Mouse (Mus musculus) brain, embryonic 14.5 days (tissue): ENCODE data around the gene Mael. TPM values are rescaled to one million over a fixed set of nuclear protein-coding genes. Genes with fewer than 3 reads are reported as not detected.

ENCODE experiments used
- DNase-seq: peaks from one replicate; pipeline ENCODE4 v3.0.0-alpha.2; 2011; ENCODE audit warnings: low read depth
- CTCF ChIP-seq: fragments of 200-500 bp; IDR thresholded peaks from 2 replicates; pipeline ENCODE4 v1.5.1; 2012; ENCODE audit warnings: inconsistent platforms, mild to moderate bottlenecking, moderate library complexity, borderline replicate concordance; ENCODE audit not compliant: insufficient read depth, insufficient read length; ENCODE audit errors: extremely low read depth
- POLR2A ChIP-seq: fragments of 200-500 bp; IDR thresholded peaks from 2 replicates; pipeline ENCODE4 v1.6.1; 2012; ENCODE audit warnings: mild to moderate bottlenecking, inconsistent platforms, borderline replicate concordance; ENCODE audit not compliant: poor library complexity, insufficient read depth, insufficient read length, severe bottlenecking; ENCODE audit errors: extremely low read depth
- polyA plus RNA-seq: library from polyadenylated mRNA; depleted of rRNA; stranded (reverse); fragments of >200 nt; gene quantifications from 2 replicates; pipeline ENCODE4 v1.2.3, GENCODE M21; 2012; rRNA removed

The Mael gene
- 0.05 and 0.08 TPM in 2 replicates for polyA plus RNA-seq

DNA sequence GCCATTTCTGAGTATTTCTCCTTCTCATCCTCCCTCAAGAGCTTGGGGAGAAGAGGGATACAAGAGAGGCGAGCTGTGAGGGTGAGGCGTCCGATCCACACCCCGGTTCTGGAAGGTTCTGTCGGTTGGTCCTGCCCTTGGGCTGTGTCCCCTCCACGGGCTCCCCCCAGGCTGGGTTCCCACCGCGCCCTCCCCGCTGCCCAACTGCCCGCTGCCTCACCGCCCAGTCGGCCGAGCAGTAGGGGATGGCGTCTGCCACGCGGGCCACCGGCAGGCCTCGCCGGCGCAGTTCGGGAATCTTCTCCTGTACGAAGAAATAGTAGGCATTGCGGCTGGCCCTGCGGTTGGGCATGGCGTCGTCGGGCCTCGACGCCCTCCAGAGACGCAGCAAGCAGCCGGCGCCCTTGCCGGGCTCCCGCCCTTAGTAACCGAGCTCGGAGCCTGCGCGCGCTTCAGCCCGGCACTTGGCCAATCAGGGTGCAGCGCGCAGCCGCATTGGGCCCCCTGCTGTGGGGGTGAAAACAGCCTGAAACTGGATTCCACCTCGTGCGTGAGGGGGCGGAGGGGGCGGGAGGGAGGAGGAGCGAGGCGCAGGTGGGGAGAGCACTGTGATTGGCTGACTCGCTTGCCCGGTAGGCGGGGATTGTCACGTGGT lies at the start of gene Mael:
Gene Mael (minus strand): TSS at position 433 of the 655 bp plus-strand sequence.
- TF ChIP-seq POLR2A (no peak), CTCF (no peak)

DNA sequence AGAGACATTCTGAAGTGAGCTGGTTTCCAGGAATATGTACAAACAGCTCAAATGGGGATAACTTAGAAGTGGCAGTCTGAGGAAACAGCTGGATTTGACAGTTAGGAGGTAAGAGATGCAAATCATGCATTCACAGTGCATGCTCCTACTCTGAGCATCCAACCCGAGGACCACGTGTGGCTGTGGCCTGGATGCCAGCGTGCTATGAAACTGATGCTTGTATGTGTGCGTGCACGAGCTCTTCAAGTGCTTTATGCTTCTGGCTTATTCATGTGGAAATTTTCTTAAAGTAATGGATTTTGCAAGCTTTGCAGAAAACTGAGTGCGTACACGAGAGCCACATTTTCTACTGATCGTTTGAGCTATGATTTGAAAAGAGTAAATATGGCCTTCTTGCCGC lies 47.7 kb upstream of the Mael start:
- peak; percentile 74 for DNase-seq

More for the DNA sequence above, at the start of gene Mael:
- no peak for DNase-seq

DNA sequence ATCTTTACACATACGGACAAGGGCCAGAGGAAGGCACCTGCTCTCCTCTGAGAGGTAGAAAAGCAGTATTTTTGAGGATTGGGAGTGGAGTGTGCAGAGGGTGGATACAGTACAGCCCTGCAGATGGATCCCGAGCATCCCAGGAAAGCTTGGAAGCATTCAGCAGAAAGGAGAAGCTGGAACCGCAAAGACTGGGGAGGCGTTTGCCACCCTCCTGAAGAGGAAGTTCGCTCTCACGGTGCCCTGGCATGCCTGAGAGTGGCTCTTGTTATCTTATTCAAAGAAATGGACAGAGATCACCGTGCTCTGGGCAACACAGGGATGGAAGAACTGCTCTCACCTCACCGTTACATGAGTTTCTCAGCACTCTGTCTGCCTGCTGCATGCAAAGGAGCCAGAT lies 45.8 kb upstream of the Mael start:
- DNase-seq, result no peak
- no peak for TF ChIP-seq POLR2A
- TF ChIP-seq CTCF, result no peak

More for the DNA sequence above, 47.7 kb upstream of the Mael start:
- TF ChIP-seq CTCF, result no peak
- TF ChIP-seq POLR2A, result no peak

DNA sequence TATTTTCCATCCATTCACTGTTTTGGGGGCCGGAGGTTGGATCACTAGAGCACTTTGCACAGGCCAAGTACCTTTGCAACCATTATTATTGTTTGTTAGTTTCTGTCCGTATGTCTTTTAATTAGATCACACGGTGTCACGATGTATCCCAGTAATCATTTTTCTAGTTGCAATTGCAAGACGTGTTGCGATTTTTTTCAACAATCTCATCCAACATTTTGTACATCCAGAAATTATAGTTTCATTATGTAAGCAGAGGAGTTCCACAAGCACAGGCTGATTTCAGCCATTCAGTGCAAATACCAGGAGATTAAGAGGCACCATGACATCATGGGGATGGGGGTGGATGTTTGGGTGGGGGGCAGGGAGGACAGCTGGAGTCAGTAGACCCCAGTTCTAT lies 44.9 kb upstream of the Mael start:
- DNase-seq, result no peak
- no peak for TF ChIP-seq POLR2A
- TF ChIP-seq CTCF, result no peak

DNA sequence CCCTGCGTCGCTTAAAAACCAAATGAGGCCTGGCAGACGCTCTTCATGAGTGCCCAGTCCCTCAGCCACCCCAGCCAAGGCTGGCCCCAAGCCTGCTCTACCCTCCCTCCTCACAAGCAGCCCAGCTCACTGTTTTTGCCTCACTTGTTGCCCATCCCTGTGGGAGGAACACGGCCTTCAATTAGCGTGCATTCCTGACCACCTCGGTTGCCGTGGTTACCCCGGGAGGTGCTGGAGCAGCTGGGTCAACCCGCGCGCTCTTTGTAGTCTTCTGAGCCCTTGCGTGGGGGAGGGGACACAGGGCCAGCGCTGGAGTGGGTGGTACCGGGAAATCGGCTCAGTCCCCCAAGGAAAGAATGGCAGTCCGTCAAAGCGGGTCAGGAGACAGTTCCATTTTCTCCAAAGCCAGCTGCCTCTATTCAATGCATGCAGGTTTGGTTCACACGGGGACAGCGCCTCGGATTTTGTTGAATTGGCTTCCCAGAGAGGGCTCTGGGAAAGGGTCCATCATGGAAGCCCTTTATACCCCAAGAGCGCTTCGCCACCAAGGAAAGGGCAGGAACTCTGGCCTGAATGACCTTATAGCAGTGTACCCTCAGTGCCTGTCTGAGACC lies 44.2 kb upstream of the Mael start:
- TF ChIP-seq CTCF (no peak), POLR2A (no peak)
- DNase-seq, result peak; percentile 98

DNA sequence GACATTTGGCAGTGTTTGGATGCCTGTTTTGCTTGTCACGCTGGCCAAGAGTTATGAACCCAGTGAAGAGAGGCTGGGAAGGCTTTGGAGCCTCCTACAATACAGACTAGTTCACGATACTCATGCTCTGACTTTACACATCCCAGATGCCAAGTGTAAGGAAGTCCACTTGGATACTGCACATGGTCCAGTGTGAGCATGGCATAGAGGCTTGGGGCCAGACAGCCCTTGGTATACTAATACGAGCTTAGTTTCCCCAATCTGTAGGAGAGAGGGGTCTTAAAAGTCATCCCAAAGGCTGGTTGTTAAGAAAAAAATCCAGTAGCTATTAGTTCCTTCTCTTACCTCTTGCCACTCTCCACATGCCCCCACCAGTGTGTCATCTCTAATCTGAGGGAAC lies 43.3 kb upstream of the Mael start:
- TF ChIP-seq CTCF (no peak), POLR2A (no peak)
- peak; percentile 50 for DNase-seq

DNA sequence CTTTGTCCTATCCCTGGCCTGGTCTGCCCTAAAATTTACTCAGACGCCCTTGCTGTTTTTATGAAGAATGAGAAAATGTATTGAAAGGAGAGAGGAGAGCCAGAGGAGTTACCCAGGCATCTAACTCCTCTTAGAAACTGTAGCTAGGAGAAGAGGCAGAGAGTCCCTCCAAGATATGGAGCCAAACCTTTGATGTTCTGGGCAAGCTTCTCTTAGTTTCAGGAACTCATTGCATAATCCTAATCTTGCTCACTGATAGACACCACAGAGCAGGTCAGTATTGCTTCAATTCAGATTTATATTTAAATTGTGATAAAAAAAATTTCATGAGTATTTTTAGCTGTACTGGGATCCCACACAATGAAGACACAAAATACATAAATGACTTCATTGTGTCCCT lies 42.7 kb upstream of the Mael start:
- DNase-seq, result peak; percentile 76
- TF ChIP-seq POLR2A (no peak), CTCF (no peak)

DNA sequence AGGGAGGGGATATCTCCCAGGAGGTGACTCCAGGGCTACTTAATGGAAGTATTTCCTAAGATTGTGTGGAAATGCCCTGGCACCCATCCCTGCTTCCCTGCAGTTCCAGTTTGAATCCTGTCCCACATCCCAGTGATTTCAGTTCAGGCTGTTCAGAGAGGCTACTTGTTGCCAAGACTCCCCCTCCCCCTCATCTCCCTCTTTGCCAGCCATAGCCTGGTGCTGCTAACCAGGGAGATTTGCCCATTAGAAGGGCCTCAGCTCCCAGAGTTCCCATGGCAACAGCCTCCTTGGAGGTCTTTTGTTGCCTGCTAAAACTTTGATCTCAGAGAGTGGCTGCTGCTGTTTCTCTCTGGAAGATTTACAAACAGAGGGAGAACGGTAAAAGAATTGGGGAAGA lies 42.0 kb upstream of the Mael start:
- no peak for TF ChIP-seq POLR2A
- TF ChIP-seq CTCF, result no peak
- DNase-seq, result peak; percentile 99

DNA sequence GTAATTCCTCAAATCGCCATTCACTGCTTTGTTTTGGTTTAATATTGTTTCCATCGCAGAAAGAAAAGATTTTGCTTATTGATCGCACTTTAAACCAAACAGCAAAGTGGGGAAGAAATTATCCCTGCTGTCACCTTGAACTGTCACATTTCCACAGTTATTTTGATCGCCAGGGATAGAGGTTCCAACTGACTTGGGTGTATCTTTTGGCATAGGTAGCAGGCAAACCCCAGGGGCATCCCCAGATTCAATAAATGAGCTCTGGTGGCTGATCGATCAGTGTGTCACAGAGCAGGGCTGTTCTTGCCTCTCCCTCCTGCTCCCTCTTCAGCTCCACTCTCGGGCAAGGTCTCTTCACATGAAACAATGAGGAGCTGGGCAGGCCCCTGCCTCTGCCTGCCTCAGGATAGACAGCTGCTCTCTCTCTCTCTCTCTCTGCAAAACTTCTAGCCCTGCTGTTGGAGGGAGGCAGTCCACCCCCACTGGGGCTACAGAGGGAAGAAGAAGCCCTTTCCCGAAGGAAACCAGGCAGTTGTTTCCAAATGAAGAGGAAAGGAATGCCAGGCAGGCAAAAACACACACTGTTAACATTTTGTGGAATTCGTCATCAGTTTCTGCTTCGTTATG lies 41.1 kb upstream of the Mael start:
- peak; percentile 80 for DNase-seq
- TF ChIP-seq CTCF, result no peak
- TF ChIP-seq POLR2A, result no peak

DNA sequence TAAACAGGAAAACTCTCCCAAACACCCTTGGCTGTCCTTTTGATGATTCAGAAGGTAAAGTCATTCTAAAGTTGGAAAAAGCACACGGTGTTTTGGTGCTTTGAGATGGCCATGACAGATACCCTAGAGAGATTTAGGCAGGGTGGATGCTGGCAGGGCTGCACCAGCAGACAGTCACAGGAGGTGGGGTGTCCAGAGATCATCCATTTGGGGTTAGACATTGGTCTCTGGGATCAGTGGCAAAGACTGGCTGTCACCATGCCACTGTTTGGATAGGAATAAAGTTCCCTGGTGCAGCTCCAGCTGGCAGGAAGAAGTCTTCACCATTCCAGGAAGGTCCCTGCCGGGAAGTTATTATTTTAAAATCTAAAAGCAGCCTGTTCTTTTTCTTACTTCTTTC lies 40.2 kb upstream of the Mael start:
- DNase-seq, result no peak
- TF ChIP-seq POLR2A, result no peak
- no peak for TF ChIP-seq CTCF

DNA sequence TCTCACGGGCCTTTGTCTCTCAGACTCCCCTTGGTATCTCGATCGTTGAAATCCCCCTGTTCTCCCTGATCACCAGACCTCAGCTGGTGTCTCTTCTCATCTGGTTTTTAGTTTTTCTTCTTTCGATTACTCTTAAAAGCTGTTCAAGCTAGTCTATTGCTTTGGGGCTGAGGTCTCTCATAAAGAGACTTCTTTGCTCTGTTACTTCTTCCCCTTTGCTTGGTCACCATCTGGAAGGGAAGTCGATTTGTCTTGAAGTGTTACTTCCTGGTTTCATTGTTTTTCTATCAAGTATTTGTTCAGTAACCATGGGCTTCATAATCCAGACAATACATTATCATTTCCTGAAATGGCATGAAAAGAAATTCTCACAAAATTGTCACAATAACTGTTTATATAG lies 29.7 kb upstream of the Mael start:
- no peak for DNase-seq
- TF ChIP-seq CTCF (no peak), POLR2A (no peak)
